Mouse (Mus musculus): Measurements from ENCODE around the gene Itgb4. TPM values are rescaled to one million over a fixed set of nuclear protein-coding genes. Genes with fewer than 3 reads are reported as not detected.
A peak's percentile ranks its signal among the peaks of the same experiment; 100 is the strongest.
"Not testable (repeated sequence)": the region's sequence is repeated elsewhere in the genome, so short reads cannot be mapped to it uniquely, and the experiment has no call there.

The Itgb4 gene
- total RNA-seq, 4 experiments from 2014 or later, result 9.4 to 13.4 (median 11.3) TPM

DNA sequence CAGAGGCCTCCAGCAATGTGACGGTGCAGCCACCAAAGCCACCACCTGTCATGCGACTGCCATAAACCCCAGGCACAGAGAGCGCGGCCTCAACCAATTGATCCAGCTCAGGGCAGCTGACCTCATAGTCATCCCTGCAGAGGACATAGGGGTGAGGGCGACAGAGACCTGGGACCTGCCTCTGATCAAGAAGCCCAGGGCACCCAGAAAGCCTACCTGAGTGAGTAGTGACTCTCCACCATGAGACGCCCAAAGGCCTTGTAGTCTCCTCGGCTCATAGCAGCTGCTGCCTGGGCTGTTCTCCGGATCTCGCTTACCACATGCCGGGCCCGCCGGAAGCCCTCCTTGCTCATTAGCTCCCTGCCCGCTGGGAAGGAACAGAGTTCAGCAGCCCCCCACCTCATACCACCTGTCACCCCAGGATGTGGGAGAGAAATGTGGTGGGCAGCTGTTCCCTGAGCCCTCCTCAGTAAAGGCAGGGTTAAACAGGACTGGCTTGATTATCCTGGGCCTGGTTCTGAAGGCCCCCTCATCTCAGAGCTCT, 34.4 kb downstream of the Itgb4 start:
- DNase-seq (ENCODE audit: low spot score in 2 of 2), result no peak

DNA sequence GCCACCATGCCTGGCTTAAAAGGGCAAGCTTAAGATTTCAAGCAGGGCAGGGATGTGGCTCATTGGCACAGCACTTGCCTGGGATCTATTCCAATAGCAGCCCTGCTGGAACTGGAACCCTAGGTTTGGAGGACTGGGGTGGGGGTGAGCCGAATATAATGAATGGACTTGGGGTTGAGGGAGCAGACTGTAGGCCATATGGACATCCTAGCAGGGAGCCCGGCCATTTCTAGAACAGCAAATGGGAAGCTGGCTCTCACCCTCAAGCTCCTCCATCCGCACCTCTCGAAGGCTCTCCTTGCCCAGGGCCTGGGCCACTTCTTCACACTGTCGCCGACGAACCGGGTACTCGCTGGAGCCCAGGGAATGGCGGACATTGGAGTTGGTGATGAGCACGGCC, 35.2 kb downstream of the Itgb4 start:
- no peak for DNase-seq (ENCODE audit: low spot score in 2 of 2)

DNA sequence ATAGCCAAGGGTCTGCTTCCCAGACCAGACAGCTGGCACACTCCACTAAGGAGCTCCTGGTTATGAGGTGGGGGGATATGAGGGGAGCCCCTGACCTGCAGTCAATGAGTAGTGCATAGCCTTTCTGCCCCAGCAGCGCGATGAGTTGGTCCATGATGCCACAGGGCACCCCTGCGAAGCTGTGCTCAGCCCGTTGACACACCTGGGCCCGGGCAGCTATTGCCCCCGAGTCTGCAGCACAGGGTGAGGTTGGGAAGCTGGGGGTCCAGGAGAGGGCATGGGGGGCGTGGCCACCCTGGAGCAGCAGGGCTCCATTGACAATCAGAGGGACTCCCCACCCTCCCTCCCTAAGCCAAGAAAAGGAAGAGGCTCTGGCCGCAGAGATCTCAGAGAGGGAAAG, 35.6 kb downstream of the Itgb4 start:
- DNase-seq (ENCODE audit: low spot score in 2 of 2), result no peak

DNA sequence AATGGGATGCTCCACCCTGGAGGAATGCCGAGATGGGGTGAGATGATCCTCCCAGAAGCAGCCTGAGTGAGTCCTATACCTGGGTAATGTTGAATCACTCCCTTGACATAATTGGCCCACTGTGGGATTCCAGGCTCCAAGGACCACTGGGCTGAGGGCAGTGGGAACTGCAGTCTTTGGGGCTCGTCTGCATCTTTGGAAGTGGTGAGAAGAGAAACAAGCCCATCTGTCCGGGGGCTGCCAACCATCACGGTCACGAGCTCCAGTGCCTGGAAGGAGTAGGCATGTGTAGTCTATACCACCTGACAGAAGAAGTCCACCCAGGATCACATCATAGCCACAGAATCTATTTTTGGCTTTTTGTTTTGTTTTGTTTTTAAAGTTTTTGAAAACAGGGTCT, 36.4 kb downstream of the Itgb4 start:
- DNase-seq (ENCODE audit: low spot score in 2 of 2), result no peak

DNA sequence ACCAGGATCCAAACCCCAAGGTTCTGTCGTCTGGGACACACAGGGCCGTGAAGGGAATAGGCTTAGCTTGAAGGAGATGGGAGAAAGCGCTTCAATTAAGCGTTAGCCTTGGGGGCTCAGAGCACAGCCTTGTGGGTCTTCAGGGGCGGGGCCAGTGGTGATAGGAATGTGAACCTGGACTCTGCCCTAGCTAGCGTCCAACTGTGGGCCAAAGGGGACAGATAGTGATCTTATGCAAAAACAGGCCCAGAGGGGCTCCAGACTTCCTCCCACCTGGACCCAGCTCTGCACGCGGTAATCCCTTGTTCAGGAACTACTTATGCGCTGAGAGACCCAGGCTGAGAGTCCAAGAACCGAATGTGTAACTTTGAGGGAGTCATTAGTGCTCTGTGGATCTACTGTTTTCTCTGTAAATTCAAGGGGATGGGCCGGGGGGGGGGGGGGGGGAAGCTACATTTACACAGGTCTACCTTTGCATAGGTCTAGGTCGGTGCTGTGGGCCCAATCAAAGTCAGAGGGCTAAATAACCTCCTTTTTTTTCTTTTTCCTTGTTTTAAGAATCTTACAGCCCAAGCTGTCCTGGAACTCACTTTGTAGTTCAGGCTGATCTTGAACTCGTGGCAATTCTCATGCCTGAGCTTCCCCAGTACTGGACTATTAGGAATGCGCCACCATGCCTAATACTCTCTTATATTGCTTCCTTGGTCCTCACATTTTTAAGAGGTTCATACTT, 37.2 kb downstream of the Itgb4 start:
- no peak for DNase-seq (ENCODE audit: low spot score in 2 of 2)

DNA sequence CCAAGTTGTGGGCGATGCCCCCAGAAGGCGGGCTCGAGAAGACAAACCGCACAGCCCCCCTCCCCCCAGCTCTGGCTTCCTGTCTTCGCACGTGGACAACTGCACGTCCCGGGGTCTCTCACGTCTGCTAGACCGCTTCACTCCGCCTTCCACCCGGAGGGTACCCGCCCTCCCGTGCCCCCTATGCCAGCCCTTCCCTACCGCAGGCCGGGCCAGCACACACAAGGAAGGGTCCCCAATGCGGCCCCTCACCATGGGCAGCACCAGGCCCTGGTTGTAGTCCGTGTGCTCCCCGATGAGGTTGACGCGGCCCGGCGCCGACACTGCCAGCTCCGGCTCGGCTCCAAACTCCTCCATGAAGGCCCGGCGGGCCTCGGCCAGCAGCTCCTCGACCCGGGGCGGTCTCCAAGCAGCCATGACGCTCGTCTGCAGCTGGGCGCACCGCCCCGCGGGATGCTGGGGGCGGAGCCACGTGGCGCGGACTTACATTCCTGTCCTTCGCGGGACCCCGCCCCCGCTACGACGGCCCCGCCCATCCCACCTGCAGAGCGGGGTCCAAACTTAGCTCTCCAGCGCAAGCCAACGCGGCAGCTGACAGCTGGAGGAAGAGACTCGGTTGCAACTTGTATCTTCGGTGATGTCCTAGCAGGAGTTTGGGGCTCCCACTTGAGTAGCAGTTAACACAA, 37.9 kb downstream of the Itgb4 start, which contains the start of gene Galk1:
Gene Galk1, minus strand, starts transcription at position 458 of the 686 bp plus-strand sequence.
- DNase-seq (ENCODE audit: low spot score in 2 of 2), result peak; percentile 64 to 92

DNA sequence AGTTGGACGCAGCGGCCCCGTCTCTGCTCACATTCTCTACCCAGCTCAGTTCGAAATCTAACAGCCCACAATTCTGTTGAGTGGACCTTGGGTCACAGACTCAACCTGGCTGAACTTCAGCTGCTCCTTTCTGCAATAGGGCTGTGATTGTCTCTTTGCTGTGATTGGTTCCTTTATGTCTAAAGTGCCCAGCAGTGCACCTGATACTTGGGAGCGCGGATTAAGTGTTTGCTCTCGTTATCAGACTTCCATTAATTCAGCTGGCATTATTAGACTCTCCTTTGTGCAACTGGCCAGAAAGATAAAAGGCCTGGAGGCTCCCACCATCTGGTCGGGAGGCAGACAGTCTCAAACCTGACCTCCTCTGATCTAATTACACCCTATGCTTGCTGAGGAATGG, 40.3 kb downstream of the Itgb4 start:
- no peak for DNase-seq (ENCODE audit: low spot score in 2 of 2)

DNA sequence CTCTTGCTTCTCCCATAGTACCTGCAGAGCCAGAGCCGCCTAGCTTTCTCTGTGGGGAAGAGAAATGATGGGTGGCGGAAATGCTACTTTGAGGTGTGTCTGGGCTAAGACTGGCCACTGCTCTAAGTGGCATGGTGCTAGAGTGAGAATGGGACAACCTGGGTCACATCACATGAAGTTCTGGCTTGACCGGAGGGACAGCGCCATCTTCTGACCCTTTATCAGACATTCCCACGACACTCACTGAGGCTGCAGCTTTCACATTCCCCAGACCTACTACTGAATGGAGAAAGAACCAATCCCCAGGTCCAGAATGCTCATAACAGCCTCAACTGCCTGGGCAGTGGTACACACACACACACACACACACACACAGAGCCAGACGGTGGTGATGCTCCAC, 43.6 kb downstream of the Itgb4 start:
- DNase-seq (ENCODE audit: low spot score in 2 of 2), result no peak

DNA sequence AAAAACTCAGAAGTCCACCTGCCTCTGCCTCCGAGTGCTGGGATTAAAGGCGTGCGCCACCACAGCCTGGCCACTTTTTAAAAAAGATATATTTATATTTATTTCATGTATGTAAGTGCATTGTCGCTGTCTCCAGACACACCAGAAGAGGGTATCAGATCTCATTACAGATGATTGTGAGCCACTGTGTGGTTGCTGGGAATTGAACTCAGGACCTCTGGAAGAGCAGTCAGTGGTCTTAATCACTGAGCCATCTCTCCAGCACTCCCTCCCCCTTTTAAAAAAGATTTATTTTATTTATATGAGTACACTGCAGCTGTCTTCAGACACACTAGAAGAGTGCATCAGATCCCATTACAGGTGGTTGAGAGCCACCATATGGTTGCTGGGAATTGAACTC, 44.4 kb downstream of the Itgb4 start:
- not testable (repeated sequence) for DNase-seq (ENCODE audit: low spot score in 2 of 2)

DNA sequence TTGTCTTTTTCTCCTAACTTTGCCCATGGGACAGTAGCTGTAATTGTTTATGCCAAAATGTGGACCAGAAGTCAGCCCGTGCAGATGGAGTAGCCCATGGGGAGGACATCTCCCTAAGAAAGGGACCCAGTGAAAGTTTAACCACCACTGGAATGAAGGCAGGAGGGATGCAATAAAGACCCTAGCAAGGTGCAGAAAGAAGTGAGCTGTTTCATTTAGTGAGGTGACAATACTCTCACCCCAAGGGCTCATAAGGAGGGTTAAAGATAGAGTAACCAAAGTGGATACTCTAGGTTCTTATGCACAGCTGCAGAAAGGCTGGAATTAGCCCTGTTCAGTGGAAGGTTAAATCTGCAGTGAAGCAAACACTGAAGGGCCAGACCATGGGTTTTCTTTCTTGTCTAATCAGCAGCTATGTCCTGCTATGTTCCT, 44.9 kb downstream of the Itgb4 start:
- DNase-seq (ENCODE audit: low spot score in 2 of 2), result no peak

DNA sequence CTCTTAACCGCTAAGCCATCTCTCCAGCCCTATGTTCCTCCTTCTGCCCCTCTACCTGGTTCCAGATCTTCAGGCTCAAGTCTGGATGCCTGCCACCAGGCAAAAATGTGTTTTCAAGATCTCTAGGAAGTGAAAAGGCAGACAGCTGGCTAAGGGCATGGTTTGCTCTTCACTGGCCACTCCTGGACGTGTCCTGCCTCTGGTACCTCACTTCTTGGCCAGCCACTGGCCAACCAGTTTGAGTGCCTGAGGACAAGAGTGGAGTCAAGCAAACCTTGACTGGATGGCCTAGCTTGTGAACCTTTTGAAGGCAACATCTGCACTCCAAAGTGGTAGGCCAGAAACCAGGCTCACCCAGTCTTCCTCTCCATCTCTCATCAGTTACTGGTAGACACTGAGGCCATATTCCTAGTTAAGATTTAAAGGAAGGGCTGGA, 45.5 kb downstream of the Itgb4 start:
- DNase-seq (ENCODE audit: low spot score in 2 of 2), result no peak

DNA sequence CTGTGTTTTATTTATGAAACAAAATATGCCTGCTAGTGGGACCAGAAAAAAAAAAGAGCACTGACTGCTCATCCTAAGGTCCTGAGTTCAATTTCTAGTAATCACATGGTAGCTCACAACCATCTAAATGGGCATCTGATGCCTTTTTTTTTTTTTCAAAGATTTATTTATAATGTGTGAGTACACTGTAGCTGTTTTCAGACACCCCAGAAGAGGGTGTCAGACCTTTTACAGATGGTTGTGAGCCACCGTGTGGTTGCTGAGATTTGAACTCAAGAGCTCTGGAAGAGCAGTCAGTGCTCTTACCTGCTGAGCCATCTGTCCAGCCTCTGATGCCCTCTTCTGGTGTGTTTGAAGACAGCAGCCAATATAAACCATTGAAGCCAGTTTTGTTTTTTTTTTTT, 46.0 kb downstream of the Itgb4 start:
- DNase-seq (ENCODE audit: low spot score in 2 of 2), result no peak

DNA sequence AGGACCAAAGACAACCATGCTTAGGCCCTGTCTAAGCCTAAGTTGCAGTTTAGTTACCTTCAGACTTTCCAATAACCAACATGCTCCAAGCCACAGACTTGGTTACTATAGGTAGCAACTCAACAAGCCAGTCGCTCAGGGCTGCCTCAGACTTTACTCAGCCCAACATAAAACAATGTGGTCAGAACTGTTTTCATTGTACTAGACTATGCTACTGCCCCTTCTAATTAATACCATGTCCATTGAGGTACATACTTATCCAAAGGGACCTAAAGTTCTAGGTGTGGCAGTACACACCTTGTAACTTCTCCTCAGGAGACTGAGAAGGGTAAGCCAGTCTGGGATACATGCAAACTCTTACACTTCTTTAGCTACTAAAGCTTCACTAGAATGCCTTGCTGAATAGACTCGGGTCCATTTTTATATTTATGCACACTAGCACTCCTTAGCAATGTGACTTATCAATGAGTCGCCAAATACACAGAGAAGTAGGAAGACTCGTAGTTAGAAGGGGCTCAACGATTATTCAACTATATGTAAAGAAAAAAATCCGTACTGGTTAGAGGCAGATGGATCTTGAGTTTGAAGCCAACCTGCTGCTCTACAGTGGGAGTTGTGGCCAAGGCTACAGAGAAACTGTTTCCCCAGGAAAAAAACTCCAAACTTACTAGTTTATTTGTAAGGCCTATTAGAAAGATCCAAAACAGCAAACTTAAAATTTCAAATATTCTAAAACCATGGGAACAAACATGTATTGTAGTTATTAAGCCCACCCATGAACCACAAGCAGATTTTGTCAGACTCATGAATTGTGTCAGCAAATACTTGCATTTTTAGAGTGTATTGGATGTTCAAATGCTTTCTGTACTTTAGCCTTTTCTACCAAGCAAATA, 47.1 kb downstream of the Itgb4 start:
- no peak for DNase-seq (ENCODE audit: low spot score in 2 of 2)

DNA sequence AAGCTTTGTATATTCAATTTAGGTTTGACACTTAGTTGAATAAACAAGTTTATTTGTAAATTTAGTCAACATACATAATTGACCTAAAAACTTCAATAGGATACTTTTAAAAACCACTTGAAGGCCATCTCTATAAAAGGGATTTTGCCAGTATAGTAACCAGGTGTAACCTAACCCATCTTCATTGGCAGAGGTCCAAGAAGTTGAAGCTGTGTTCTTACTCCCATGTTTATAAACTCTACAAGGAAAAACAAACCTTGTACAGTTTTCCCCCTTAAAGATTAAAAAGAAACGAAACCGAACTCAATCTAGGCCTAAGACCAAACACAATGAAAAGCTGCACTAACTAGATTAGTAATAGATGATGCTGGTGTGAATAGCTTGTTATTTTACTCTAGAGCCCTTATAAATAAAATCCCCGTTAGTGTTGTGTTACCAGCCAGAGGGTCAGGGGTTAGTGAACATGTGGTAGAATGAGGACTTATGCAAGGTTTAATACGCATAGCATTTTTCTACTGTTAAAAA, 47.8 kb downstream of the Itgb4 start:
- DNase-seq (ENCODE audit: low spot score in 2 of 2), result no peak

DNA sequence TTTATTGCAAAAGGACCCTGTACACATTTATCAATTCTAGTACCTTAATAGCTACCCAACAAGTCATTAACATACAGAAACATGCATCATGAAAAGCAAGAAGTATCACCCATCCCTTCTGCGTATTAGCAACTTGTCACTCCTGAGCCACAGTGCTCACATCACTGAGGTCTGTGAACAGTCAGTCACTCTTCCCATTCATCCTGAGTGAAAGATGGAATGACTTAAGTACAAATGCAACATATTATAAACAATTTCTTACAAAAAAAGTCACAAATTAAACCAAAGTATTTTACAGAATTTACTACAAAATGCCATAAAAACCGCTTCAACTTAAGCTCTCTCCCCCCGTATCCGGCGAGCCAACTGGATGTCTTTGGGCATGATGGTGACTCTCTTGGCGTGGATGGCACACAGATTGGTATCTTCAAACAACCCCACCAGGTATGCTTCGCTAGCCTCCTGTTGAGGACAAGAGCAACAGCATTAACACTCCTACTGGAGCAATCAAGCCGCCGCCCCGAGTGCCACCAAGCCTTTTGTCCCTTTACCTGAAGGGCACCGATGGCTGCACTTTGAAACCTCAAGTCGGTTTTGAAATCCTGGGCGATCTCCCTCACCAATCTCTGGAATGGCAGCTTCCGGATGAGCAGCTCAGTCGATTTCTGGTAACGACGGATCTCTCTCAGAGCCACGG, 48.7 kb downstream of the Itgb4 start:
- DNase-seq (ENCODE audit: low spot score in 2 of 2), result not testable (repeated sequence)

DNA sequence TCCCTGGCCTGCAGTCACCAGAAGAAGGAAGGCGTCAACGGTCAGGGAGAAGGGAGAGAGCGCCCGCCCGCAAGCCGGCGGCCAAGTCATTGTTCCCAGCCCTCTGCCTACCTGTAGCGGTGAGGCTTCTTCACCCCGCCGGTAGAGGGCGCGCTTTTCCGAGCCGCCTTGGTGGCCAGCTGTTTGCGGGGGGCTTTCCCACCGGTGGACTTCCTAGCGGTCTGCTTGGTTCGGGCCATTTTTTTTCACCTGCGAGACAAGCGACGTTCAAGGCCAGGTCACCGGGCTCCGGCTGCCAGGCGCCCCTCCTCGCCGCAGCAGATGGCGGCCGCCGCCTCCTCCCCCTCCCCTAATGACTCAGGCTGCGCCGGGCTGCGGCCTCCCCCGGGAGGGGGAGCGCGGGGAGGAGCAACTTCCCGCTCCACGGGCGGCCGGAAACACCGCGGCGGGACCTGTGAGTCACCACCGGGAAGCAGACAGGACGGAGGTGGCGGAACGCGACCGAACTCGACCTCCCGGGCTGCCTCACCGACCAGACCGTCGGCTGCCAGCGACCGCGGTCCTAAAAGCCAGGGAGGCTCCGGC, 49.4 kb downstream of the Itgb4 start:
- DNase-seq (ENCODE audit: low spot score in 2 of 2), result peak; percentile 57 to 82

DNA sequence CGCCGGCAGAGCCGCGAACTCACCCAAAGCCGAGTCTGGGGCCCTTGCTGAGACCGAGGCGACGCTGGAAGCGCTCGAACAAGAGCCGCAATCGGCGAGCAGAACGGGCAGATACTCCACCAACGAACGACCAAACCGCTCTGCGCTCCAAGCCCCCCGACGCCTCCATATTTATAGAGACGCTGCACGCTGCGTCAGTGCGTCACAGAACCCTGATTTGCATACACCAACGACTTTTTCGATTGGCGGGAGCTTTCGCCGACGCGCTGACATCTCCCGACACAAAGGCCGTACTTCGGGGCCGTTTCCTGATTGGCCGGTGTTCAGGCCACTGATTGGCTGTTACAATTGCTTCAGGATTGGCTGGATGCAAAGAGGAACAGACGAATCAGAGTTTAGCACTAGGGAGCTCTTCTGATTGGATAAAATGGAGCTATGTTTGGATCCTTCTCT, 49.9 kb downstream of the Itgb4 start:
- DNase-seq (ENCODE audit: low spot score in 2 of 2), result peak; percentile 94 to 99

DNA sequence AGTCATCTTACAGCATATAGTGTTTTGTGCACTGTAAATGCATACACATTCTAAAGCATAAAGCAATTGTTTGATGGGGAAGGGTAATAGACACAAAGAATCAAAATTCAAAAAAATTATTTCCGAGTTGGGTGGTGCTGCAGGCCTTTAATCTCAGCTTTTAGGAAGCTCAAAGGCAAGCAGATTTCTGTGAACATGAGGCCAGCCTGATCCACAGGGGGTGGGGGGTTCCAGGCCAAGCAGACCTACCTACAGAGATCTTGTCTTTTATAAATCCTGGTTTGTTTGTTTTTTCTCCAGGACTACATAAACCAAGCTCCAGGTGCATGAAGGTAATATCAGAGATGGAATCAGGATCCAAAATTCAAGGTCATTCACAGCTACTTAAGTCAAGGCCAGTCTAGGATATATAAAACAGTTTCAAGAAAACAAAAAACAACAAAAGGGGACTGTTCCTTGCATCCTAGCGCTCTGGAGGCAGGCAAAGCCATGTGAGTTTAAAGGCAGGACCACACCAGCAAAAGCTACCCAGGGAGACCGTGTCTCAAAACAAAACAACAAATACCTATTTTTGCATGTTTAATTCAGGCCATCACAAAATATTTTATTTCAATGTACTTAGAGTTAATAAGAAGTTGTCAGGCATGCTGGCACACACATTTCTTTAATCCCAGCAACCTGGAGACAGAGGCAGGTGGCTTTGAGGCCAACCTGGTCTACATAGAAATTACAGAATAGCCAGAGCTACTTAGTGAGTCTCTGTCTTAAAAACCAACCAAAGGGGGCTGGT, 50.7 kb downstream of the Itgb4 start:
- DNase-seq (ENCODE audit: low spot score in 2 of 2), result no peak

DNA sequence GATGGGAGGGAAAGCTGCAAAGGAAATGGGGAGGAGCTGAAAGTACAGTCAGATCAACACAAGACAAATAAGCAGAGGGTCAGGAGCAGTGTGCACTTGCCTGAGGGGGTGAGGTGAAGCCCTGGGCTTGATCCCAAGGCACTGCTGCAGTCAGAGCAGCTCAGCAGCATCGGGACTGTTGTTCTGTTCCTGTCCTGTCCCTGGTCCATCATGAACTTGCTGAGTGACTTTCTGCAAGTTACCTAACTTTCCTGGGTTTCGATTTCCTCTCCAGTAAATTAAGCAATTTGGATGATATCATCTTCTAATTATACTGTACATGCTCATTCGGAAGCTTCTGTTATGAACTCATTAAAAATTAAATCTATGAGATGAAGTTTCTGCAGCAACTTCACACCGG, 53.2 kb downstream of the Itgb4 start, which contains the start of gene H3f3b:
Gene H3f3b, minus strand, starts transcription at position 207 of the 400 bp plus-strand sequence.
- no peak for DNase-seq (ENCODE audit: low spot score in 2 of 2)

Measured in left cerebral cortex, adult 8-10 months (tissue).